Mouse (Mus musculus): Measurements from ENCODE around the gene Zfp955b. TPM values are rescaled to one million over a fixed set of nuclear protein-coding genes. Genes with fewer than 3 reads are reported as not detected.
"Not testable (repeated sequence)": the region's sequence is repeated elsewhere in the genome, so short reads cannot be mapped to it uniquely, and the experiment has no call there.

Gene Zfp955b
- polyA plus RNA-seq (2015; fragmentation: Nextera tagmentation; extraction: Ambion mirVana), result 10.4 and 11.0 TPM in 2 replicates

- not testable (repeated sequence) for DNase-seq (ENCODE audit: low spot score)
Measured at GRCm38 (mm10) chr17:33289039-33289875, at the start of gene Zfp955b. Zfp955b (plus strand) TSS chr17:33289544.

DNA sequence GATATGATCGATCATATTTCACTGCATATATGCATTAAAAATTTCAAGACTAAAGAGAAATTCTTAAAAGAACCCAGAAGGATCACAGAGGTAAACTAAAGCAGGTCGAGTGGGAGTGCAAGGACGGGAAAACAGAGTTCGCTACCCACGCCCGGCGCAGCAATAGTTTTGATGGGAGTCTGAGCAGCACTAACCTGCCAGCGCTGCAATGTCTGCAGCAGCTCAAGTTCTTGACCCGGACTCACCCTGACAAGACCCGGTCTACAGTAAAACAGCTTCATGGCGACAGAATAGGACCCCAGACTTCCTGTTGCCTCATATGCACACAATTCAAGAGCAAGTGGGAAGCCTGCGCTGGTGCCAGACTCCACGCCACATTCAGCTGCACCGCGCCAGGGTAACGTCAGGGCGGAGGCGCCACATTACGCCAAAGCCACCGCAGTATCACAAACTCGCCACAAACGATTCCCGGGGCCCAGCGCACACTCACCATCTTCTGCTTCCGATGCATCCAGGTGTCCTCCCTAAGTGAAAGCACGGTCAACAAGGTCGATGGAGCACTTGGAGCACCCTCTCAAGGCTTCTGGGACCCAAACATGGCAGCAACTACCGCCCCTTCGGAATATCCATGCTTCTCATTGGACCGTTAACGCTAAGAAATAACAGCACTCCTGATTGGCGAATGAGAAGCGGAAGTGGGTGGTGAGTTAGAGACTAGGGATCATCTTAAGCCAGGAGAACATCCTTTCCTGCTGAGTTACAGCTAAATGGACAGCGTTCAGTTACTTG is 34.6 kb upstream of the Zfp955b start, which contains the start of gene Zfp955a:
Gene Zfp955a (minus strand): TSS at position 616 of the 789 bp plus-strand sequence.
- not testable (repeated sequence) for DNase-seq (ENCODE audit: low spot score)

- not testable (repeated sequence) for DNase-seq (ENCODE audit: low spot score)
Measured at GRCm38 (mm10) chr17:33255319-33255657, 34.1 kb upstream of the Zfp955b start.

DNA sequence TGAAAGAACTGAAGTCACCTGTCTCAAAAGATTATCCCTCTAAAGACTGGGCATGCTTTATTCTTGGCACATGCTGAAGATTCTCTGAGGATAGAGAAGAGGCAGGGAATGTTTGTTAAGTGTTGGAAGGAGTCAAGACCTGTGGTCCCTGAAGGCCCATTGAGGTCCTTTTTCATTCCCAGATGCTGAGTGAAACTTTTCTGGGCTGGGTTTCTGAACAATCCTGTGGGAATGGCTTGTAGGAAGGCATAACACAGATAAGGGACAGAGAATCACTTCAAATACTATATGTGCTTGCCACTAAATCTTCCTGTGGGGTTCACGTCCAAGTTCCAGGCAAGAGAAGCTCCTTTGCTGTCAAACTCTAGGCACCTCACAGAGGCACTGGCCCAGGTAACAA is 25.0 kb upstream of the Zfp955b start, which contains the start of gene Olfr63:
Gene Olfr63 (plus strand): TSS at position 301 of the 400 bp plus-strand sequence.
- no peak for DNase-seq (ENCODE audit: low spot score)

GRCm38 (mm10) chr17:33268907-33269306 is 20.4 kb upstream of the Zfp955b start:
- DNase-seq (ENCODE audit: low spot score), result no peak

DNA sequence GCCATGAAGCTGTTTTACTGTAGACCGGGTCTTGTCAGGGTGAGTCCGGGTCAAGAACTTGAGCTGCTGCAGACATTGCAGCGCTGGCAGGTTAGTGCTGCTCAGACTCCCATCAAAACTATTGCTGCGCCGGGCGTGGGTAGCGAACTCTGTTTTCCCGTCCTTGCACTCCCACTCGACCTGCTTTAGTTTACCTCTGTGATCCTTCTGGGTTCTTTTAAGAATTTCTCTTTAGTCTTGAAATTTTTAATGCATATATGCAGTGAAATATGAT is 469 bp downstream of the Zfp955b start:
- not testable (repeated sequence) for DNase-seq (ENCODE audit: low spot score)

DNA sequence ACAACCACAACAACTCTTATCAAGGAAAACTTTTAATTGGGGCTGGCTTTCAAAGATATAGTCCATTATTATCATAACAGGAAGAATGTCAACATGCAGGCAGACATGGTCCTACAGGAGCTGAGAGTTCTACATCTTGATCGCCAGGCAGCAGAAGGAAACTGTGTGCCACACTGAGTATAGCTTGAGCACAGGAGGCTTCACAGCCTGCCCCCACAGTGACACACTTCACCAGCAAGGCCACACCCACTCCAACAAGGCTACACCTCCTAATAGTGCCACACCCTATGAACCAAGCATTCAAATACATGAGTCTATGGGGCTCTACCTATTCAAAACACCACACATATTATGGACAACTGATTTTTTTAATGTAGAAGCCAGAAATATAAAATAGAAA is 63.6 kb downstream of the Zfp955b start:
- no peak for DNase-seq (ENCODE audit: low spot score)

Other genes starting within 250 kb of the Zfp955b start
- not detected in 2 replicates for gene 4921501E09Rik, start 221.5 kb upstream of the Zfp955b start, polyA plus RNA-seq (2015; fragmentation: Nextera tagmentation; extraction: Ambion mirVana)
- 8.7 and 9.2 TPM in 2 replicates for gene Zfp563, start 200.2 kb upstream of the Zfp955b start, polyA plus RNA-seq (2015; fragmentation: Nextera tagmentation; extraction: Ambion mirVana)
- not detected in 2 replicates for gene Morc2b, start 149.9 kb upstream of the Zfp955b start, polyA plus RNA-seq (2015; fragmentation: Nextera tagmentation; extraction: Ambion mirVana)
- not detected in 2 replicates for gene Olfr55, start 121.1 kb upstream of the Zfp955b start, polyA plus RNA-seq (2015; fragmentation: Nextera tagmentation; extraction: Ambion mirVana)
- gene Olfr239, start 98.2 kb upstream of the Zfp955b start, polyA plus RNA-seq (2015; fragmentation: Nextera tagmentation; extraction: Ambion mirVana), result not detected in 2 replicates
- gene Olfr1564, start 67.9 kb upstream of the Zfp955b start, polyA plus RNA-seq (2015; fragmentation: Nextera tagmentation; extraction: Ambion mirVana), result 0.03 TPM in 1 of 2 replicates, not detected in the other
- 19.5 and 21.7 TPM in 2 replicates for gene Zfp955a, start 34.4 kb upstream of the Zfp955b start, polyA plus RNA-seq (2015; fragmentation: Nextera tagmentation; extraction: Ambion mirVana)
- 0.03 and 0.05 TPM in 2 replicates for gene Olfr63, start 24.9 kb upstream of the Zfp955b start, polyA plus RNA-seq (2015; fragmentation: Nextera tagmentation; extraction: Ambion mirVana)
- gene Zfp81, start 69.3 kb downstream of the Zfp955b start, polyA plus RNA-seq (2015; fragmentation: Nextera tagmentation; extraction: Ambion mirVana), result 7.7 and 8.3 TPM in 2 replicates
- 17.9 and 22.5 TPM in 2 replicates for gene Zfp101, start 105.1 kb downstream of the Zfp955b start, polyA plus RNA-seq (2015; fragmentation: Nextera tagmentation; extraction: Ambion mirVana)
- gene Actl9, start 143.4 kb downstream of the Zfp955b start, polyA plus RNA-seq (2015; fragmentation: Nextera tagmentation; extraction: Ambion mirVana), result not detected in 2 replicates
- gene Adamts10, start 234.7 kb downstream of the Zfp955b start, polyA plus RNA-seq (2015; fragmentation: Nextera tagmentation; extraction: Ambion mirVana), result 19.6 and 21.0 TPM in 2 replicates